Mouse (Mus musculus): Measurements from ENCODE around the gene Ptpn3. TPM values are rescaled to one million over a fixed set of nuclear protein-coding genes. Genes with fewer than 3 reads are reported as not detected.

Gene Ptpn3
- polyA plus RNA-seq, 1 experiment from 2014 or later = 3.5 TPM

GRCm38 (mm10) chr4:57181538-57181937 lies 120.1 kb downstream of the Ptpn3 start:
- no peaks in the 10 kb centered on the region for H3K27me3 ChIP-seq
- peaks cover 11% of the 10 kb centered on the region; the same call in 1 of the 2 replicates for H3K4me1 ChIP-seq
- H3K9ac ChIP-seq = no peak overlapping the region
- no peak for ATAC-seq (ENCODE audit: low FRiP score, low read depth)
- no peaks in the 10 kb centered on the region for H3K36me3 ChIP-seq
- no peak overlapping the region for H3K4me2 ChIP-seq (replicated peaks)
- no peak overlapping the region for H3K27ac ChIP-seq
- H3K9me3 ChIP-seq = no peaks in the 10 kb centered on the region
- WGBS = 79% methylated on average over 1 of the region's 1 CpGs
- no peak overlapping the region for H3K4me3 ChIP-seq

GRCm38 (mm10) chr4:57178881-57179280 lies 122.8 kb downstream of the Ptpn3 start:
- ATAC-seq (ENCODE audit: low FRiP score, low read depth) = no peak
- WGBS = 73% methylated on average over 4 of the region's 4 CpGs
- H3K4me1 ChIP-seq = peaks cover 8% of the 10 kb centered on the region

GRCm38 (mm10) chr4:57175329-57175728 lies 126.3 kb downstream of the Ptpn3 start:
- Histone ChIP-seq H3K27ac (no peak overlapping the region), H3K4me3 (no peak overlapping the region), H3K9ac (no peak overlapping the region), H3K27me3 (no peaks in the 10 kb centered on the region), H3K36me3 (no peaks in the 10 kb centered on the region), H3K4me2 (replicated peaks) (no peak overlapping the region), H3K9me3 (no peaks in the 10 kb centered on the region), H3K4me1 (peaks cover 20% of the 10 kb centered on the region)
- WGBS = 65% methylated on average over 10 of the region's 10 CpGs
- ATAC-seq (ENCODE audit: low FRiP score, low read depth) = no peak

More at GRCm38 (mm10) chr4:57178881-57179280, 122.8 kb downstream of the Ptpn3 start:
- no peak overlapping the region for H3K9ac ChIP-seq
- no peak overlapping the region for H3K4me2 ChIP-seq (replicated peaks)
- no peaks in the 10 kb centered on the region for H3K27me3 ChIP-seq
- no peak overlapping the region for H3K27ac ChIP-seq
- no peaks in the 10 kb centered on the region for H3K36me3 ChIP-seq
- no peak overlapping the region for H3K4me3 ChIP-seq
- no peaks in the 10 kb centered on the region for H3K9me3 ChIP-seq

DNA sequence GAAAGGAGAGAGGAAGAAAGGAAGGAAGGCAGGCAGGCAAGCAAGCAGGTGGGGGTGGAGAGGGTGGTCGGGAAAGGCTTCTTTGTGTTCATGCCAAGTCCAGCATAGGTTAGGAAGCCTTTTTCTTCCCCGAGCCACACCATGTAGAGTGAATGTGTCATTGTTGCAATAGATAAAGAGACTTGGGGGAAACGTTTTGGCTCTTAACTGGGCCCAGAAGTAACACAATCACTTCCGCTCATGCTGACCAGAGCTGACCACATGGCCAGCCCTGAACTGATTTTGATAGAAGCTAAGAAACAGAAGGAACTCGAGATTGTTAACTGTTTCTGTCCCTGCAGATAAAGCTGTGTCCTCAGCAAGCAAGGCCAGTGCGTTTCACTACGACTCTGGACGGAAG lies 128.8 kb downstream of the Ptpn3 start:
- H3K4me3 ChIP-seq = no peak overlapping the region
- no peaks in the 10 kb centered on the region for H3K9me3 ChIP-seq
- peaks cover 20% of the 10 kb centered on the region for H3K4me1 ChIP-seq
- no peak overlapping the region for H3K4me2 ChIP-seq (replicated peaks)
- no peak overlapping the region for H3K9ac ChIP-seq
- no peak overlapping the region for H3K27ac ChIP-seq
- no peak for ATAC-seq (ENCODE audit: low FRiP score, low read depth)
- no peaks in the 10 kb centered on the region for H3K36me3 ChIP-seq
- no peaks in the 10 kb centered on the region for H3K27me3 ChIP-seq
- 58% methylated on average over 8 of the region's 8 CpGs for WGBS

- no peaks in the 10 kb centered on the region for H3K9me3 ChIP-seq
- no peaks in the 10 kb centered on the region for H3K27me3 ChIP-seq
- no peak overlapping the region for H3K9ac ChIP-seq
- 65% methylated on average over 5 of the region's 5 CpGs for WGBS
- peak overlapping the region; percentile 11; the same call in 1 of the 2 replicates for H3K27ac ChIP-seq
- H3K36me3 ChIP-seq = no peaks in the 10 kb centered on the region
- H3K4me2 ChIP-seq (replicated peaks) = no peak overlapping the region
- H3K4me1 ChIP-seq = peaks cover 27% of the 10 kb centered on the region
- no peak overlapping the region for H3K4me3 ChIP-seq
- ATAC-seq (ENCODE audit: low FRiP score, low read depth) = no peak
Observed at GRCm38 (mm10) chr4:57171817-57172216, 129.8 kb downstream of the Ptpn3 start.

DNA sequence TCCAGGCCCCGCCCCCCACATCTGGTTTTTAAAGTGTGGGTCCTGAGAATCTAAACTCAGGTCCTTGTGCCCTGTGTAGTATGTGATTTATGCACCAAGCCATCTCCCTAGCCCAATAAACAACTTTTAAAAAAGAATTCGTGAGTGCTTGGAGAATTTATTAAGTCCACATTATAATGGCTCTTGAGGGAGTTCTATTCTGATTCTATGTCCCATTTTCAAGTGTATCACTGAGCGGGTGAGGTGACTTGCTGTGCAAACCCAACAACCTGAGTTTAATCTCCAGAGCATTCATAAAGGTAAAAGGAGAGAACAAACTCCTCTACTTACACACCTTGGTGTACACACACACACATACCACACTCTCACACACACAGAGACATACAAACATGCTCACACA lies 133.0 kb downstream of the Ptpn3 start:
- H3K9ac ChIP-seq = no peak overlapping the region
- WGBS = 56% methylated on average over 3 of the region's 3 CpGs

DNA sequence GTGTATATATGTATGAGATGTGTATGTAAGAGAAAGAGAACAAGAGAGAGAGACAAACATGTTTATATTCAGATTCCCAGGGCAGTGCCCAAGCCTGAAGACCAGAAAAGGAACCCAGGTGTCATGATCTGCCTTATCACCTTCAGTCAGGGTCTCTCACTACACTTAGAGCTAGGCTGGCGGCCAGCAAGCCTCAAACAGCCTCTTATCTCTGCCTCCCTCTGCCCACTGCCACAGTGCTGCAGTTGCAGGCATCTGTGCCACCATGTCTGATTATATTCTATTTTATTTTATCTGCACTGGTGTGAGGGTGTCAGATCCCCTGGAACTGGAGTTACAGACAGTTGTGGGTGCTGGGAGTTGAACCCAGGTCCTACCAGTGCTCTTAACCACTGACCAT lies 133.4 kb downstream of the Ptpn3 start:
- H3K4me3 ChIP-seq = no peak overlapping the region
- no peak overlapping the region for H3K9ac ChIP-seq
- H3K27me3 ChIP-seq = no peaks in the 10 kb centered on the region
- no peak overlapping the region for H3K4me2 ChIP-seq (replicated peaks)
- peaks cover 27% of the 10 kb centered on the region for H3K4me1 ChIP-seq
- H3K27ac ChIP-seq = no peak overlapping the region
- no peak for ATAC-seq (ENCODE audit: low FRiP score, low read depth)
- WGBS = 85% methylated on average over 1 of the region's 1 CpGs
- no peaks in the 10 kb centered on the region for H3K9me3 ChIP-seq
- no peaks in the 10 kb centered on the region for H3K36me3 ChIP-seq

More for the DNA sequence above, 133.0 kb downstream of the Ptpn3 start:
- Histone ChIP-seq H3K27ac (no peak overlapping the region), H3K36me3 (no peaks in the 10 kb centered on the region), H3K4me2 (replicated peaks) (no peak overlapping the region), H3K4me1 (peaks cover 28% of the 10 kb centered on the region), H3K27me3 (no peaks in the 10 kb centered on the region), H3K9me3 (no peaks in the 10 kb centered on the region), H3K4me3 (no peak overlapping the region)
- no peak for ATAC-seq (ENCODE audit: low FRiP score, low read depth)

GRCm38 (mm10) chr4:57166922-57167870 lies 134.4 kb downstream of the Ptpn3 start:
- H3K27ac ChIP-seq = no peak overlapping the region; the same call in 1 of the 2 replicates
- H3K27me3 ChIP-seq = no peaks in the 10 kb centered on the region
- H3K36me3 ChIP-seq = no peaks in the 10 kb centered on the region
- 50% methylated on average over 12 of the region's 12 CpGs for WGBS
- H3K9me3 ChIP-seq = no peaks in the 10 kb centered on the region
- H3K4me1 ChIP-seq = peaks cover 20% of the 10 kb centered on the region
- ATAC-seq (ENCODE audit: low FRiP score, low read depth) = no peak
- no peak overlapping the region for H3K4me3 ChIP-seq
- no peak overlapping the region for H3K4me2 ChIP-seq (replicated peaks)
- no peak overlapping the region for H3K9ac ChIP-seq

- Histone ChIP-seq H3K9me3 (no peaks in the 10 kb centered on the region), H3K27me3 (no peaks in the 10 kb centered on the region), H3K4me2 (replicated peaks) (no peak overlapping the region), H3K9ac (no peak overlapping the region), H3K4me3 (no peak overlapping the region), H3K27ac (no peak overlapping the region), H3K4me1 (peaks cover 17% of the 10 kb centered on the region), H3K36me3 (no peaks in the 10 kb centered on the region)
- 62% methylated on average over 3 of the region's 3 CpGs for WGBS
- ATAC-seq (ENCODE audit: low FRiP score, low read depth) = no peak
Observed at GRCm38 (mm10) chr4:57165654-57166053, 136.0 kb downstream of the Ptpn3 start.

- H3K4me1 ChIP-seq = peaks cover 17% of the 10 kb centered on the region
- no peaks in the 10 kb centered on the region for H3K36me3 ChIP-seq
- H3K4me3 ChIP-seq = no peak overlapping the region
- no peak overlapping the region for H3K27ac ChIP-seq
- H3K9ac ChIP-seq = no peak overlapping the region
- 85% methylated on average over 9 of the region's 9 CpGs for WGBS
- no peaks in the 10 kb centered on the region for H3K27me3 ChIP-seq
- H3K9me3 ChIP-seq = no peaks in the 10 kb centered on the region
- no peak for ATAC-seq (ENCODE audit: low FRiP score, low read depth)
- no peak overlapping the region for H3K4me2 ChIP-seq (replicated peaks)
Observed at GRCm38 (mm10) chr4:57164578-57165210, 136.9 kb downstream of the Ptpn3 start.

GRCm38 (mm10) chr4:57162789-57163722 lies 138.6 kb downstream of the Ptpn3 start:
- Histone ChIP-seq H3K4me2 (replicated peaks) (no peak overlapping the region), H3K4me1 (peaks cover 17% of the 10 kb centered on the region), H3K4me3 (no peak overlapping the region), H3K36me3 (no peaks in the 10 kb centered on the region), H3K9me3 (no peaks in the 10 kb centered on the region), H3K27me3 (no peaks in the 10 kb centered on the region), H3K27ac (no peak overlapping the region; the same call in 1 of the 2 replicates), H3K9ac (no peak overlapping the region)
- WGBS = 40% methylated on average over 10 of the region's 10 CpGs
- no peak for ATAC-seq (ENCODE audit: low FRiP score, low read depth)
